Mouse (Mus musculus) stomach, adult 2 months (tissue): ENCODE measurements around the gene Pf4. TPM values are rescaled to one million over a fixed set of nuclear protein-coding genes. Genes with fewer than 3 reads are reported as not detected.

Source experiments
- polyA plus RNA-seq: library from polyadenylated mRNA; depleted of rRNA; stranded (reverse); fragments of >200 nt; gene quantifications from 2 replicates; pipeline ENCODE4 v1.2.3, GENCODE M21; 2012; rRNA removed

Pf4 gene
- polyA plus RNA-seq = 11.5 and 12.6 TPM in 2 replicates

GRCm38 (mm10) chr5:90771880-90772653 lies at the start of gene Pf4:
Gene Pf4 (plus strand): TSS chr5:90772435.

GRCm38 (mm10) chr5:90759077-90760065 lies 12.9 kb upstream of the Pf4 start, which contains the start of gene Cxcl5:
Gene Cxcl5 (plus strand): TSS chr5:90759360.

GRCm38 (mm10) chr5:90768218-90768617 lies 4.0 kb upstream of the Pf4 start, which contains the start of gene Ppbp:
Gene Ppbp (plus strand): TSS chr5:90768518.

GRCm38 (mm10) chr5:90785659-90786588 lies 13.7 kb downstream of the Pf4 start, which contains the start of gene Cxcl3:
Gene Cxcl3 (plus strand): TSS chr5:90786103.

GRCm38 (mm10) chr5:90794195-90794625 lies 22.0 kb downstream of the Pf4 start, which contains the start of gene Cxcl15:
Gene Cxcl15 (plus strand): TSS chr5:90794534.

Other genes with a start within 250 kb of the Pf4 start
- 0.06 TPM in 1 of 2 replicates, not detected in the other for gene 5830473C10Rik, start 211.3 kb upstream of the Pf4 start, polyA plus RNA-seq
- gene Rassf6, start 131.8 kb upstream of the Pf4 start, polyA plus RNA-seq = 0.52 and 1.2 TPM in 2 replicates
- gene Cxcl5, start 13.1 kb upstream of the Pf4 start, polyA plus RNA-seq = 0.31 and 0.42 TPM in 2 replicates
- gene Ppbp, start 3.9 kb upstream of the Pf4 start, polyA plus RNA-seq = 1.2 and 1.7 TPM in 2 replicates
- gene Cxcl3, start 13.7 kb downstream of the Pf4 start, polyA plus RNA-seq = 0.15 and 0.44 TPM in 2 replicates
- gene Cxcl15, start 22.1 kb downstream of the Pf4 start, polyA plus RNA-seq = 0.05 TPM in 1 of 2 replicates, not detected in the other
- gene Cxcl1, start 118.8 kb downstream of the Pf4 start, polyA plus RNA-seq = 0.38 and 0.61 TPM in 2 replicates
- gene Cxcl2, start 131.4 kb downstream of the Pf4 start, polyA plus RNA-seq = 0.28 and 2.1 TPM in 2 replicates
- gene Mthfd2l, start 158.7 kb downstream of the Pf4 start, polyA plus RNA-seq = 15.3 and 39.5 TPM in 2 replicates